Mouse (Mus musculus): Measurements from ENCODE around the gene Qk.

Qk gene

DNA sequence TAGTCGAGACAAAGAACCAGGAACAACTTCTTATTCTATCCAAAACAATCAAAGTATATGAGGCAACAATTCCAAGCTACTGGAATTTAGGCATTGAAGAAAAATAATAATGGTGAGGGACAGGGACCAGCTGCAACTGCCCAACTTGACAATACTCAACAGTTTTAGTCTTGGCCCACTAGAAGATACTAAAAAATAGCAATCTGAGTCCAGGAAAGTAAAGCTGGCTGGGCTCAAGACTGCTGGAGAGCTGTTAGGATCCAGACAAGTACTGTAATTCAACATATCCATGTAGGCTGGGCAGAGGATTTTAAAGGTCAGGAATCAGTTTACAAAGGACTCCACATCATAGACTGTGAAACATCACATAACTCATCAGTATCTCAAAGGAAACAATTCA lies 79.6 kb downstream of the Qk start:
- no peak for DNase-seq

DNA sequence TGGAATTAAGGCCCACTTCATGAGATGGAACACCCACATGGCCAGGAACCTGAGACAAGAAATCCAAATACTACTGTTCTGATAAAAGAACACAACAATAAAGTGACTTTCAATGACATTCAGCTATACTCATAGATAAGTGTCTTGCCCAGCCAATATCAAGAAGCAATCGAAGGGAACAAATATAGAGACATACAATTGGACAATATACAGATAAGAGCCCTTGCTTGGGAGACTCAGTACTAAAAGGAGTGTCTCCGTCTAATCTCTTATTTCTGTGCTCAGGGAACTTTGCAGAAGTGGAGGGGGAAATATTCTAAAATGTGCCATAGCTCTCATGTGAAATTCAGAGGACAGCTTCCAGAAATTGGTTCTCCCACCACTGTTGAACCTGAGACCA lies 83.1 kb downstream of the Qk start:
- no peak for DNase-seq

DNA sequence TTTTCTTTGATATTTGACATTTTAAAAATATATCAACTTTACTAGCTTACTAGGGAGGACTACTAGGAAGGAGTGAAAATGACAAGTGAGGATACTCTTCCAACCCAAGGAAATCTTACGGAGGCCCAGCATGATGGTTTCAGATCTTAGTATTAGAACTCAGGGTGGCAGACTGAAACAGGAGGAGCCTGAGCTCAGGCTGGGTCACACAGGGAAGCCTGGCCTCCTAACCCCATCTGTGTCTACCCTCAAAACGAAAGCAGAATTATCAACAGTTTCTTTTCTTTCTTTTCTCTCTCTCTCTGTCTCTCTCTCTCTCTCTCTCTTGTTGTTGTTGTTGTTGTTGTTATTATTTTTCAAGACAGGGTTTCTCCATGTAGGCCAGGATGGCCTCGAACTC lies 87.2 kb downstream of the Qk start:
- no peak for DNase-seq

DNA sequence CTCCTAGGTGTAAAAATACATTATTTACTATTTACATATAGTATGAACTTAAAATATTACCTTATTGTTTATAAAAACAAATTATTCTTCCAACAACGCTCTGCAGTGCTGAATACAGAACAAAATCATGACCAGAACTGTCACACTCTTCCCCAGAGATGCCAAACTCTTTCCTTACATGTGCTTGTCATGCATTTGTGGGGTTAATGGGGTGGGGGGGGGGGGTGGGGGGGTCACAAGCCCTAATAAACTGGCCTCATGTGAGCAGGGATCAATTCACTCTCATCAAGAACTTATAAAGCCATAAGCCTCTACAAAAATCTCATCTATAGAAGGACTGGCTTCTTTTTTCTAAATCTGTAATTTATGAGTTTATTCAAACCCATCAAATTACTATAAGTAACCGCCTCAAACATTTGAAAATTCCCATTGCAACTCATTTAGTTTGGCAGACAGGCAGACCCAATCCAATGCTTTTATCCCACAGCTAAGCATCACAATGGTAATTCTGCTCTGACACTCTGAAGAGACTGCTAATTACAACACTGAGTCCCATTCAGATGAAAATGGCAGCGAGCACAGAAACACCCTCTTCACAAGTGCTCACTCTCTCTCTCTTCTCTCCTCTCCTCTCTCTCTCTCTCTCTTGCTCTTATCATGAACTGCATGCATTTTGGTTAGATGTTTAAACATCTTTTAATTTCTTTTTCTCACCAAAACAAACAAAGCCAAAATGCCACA lies 91.7 kb downstream of the Qk start:
- DNase-seq: no peak

DNA sequence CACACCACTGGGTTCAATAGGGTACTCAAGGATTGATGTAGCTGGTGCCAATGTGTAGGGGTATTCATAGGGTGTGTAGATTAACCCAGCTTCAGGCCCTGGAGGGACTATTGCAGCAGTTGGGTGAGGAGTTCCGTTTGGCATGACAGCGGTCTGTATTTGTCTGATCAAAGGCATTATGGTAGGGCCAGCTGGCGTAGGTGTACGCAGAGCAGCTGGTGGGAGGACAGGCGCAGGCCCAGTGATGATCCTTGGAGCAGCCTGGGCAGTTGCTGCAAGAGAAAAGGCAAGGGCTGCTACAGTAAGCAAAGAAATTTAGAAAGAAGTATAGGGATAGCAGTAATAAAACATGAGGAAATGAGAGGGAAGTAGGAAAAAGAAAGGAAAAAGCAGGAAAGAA lies 103.5 kb downstream of the Qk start:
- DNase-seq: no peak

DNA sequence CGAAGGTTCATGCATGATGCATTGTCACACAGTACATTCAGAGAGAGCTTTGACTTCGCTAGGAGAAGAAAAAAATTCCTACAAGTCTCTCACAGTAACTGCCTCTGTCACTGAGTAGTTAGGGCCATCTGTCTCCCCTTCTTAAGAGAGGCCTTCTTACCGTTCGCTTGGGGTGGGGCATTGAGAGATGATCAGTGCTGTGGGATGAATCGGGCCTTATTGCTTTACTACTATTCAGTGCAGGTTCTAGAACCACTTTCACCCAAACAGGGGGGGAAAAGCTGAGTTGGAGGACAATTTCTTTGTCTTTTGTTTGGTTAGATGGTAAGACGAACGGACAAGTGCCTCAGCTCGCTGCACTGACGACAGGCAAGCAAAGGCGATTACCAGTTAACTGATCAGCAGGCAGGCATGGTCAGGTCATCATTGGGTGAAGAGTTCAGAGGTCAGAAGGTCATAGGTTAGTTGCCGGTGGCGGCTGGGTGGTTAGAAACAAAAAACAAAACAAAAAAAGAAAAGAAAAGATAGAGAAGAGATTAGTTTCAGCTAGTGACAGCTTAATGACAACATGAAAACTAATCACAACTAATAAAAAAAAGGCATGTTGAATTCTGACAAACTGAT lies 110.4 kb downstream of the Qk start:
- DNase-seq: no peak

DNA sequence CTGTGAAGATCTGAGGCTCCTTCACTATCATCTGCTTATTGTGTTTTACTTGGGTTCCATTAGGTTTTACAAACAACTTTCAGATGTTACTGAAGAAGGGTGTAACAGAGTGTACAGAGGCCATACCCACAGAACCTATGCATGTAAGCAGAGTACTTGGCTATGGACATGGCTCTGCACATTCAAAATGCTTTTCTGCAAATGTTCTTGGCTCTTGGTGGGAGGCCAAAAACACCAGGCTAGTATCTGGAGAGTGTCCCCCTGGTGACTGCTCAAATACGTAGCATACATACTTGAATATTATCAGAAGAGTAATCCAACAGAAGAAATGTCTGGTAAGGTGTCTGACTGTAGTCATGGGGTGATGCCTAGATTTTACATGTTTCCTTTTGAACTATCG lies 121.0 kb downstream of the Qk start:
- DNase-seq: no peak

DNA sequence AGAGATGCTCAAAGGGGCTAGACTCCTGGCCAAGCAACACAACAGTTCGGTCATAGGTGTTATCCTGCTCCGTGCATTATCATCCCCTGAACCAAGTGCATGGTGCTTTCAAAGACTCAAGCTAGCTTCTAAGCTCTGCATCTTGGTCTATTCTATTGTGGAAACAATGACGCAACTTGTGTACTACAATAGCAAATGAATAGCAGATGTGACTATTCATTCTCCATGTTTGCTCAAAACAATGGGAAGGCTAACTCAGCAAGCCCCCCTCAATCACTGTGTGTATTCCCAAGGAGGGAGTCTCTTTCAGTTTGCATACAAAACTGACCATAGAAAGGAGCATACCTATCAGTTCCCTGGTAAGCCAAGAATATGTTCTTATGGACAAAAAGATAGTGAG lies 121.4 kb downstream of the Qk start:
- no peak for DNase-seq

DNA sequence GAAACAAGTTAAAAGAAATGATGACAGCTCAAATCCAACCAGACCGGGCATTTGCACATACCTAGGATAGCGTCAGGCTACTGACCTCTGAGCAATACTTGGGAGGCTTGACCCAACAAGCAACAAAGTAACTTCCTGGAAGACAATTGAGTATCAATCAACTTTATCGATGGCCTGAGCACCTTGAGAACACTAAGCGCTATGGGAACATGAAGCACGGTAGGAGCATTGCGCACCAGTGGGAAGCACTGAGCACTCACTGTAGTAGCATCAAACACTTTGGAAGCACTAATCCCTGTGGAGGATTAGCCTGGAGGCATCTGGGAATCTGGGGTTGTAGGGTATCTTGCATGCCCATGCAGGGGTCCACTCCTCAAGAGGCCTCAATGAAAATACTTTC lies 124.0 kb downstream of the Qk start:
- DNase-seq: no peak

DNA sequence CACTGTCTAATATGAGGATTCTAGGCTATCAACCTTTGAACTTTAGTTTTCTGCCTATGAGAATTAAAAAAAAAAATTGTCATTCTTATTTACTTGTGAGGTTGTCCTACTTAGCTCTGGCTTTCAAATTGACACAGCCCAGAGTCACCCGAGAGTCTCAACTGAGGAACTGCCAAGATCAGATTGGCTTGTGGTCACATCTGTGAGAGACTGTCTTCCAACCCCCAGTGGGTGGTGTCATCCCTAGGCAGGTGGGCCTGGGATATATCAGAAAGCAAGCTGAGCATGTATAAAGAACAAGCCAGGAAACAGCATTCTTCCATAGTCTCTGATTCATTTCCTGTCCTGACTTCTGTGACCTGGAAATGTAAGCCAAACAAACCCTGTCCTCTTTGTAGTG lies 128.8 kb downstream of the Qk start:
- DNase-seq: no peak

DNA sequence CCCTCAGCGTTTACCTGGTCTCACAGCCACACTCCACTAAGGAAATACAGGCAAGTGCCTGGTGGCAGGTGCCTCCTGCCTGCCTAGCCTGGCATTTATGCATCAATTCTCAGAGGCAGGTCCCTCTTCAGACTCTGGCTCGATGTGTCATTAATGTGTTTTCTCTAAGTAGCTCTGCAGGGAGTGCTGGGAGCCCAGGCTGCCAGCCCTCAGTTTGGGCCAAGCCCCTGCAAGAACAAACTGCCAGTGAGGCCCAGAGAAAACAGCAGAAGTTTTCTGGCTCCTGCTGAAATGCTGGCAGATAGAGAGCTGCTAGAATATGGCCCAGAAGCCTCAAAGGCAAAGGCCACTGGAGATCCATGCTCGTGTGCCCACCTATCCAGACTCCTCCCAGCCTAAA lies 131.2 kb downstream of the Qk start:
- DNase-seq: no peak

DNA sequence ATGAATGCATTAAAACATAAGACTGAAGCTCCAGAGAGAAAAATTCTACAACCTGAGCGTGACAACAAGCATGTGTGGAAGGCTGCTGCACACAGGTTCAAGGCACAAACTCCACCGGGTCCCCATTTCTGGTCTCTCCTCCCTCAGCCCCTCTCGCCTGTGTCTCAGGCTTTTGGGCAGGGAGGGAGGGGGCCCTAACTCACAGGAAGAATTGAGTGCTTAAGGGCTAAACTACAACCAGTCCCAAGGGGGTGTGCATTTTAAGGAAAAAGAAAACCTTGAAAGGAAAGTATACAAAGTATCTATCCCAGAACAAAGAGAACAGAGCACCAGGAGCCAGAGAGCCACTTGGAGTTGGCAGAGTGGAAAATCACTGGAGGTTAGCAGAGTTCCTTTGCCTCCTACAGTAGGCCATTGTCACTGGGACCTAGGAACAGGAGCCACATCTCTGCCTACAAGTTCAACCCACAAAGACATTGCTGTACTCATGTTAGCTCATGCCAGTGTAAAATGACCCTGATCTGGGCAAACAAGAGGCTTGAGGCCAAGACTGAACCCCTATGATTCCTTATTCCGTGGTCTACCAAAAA lies 132.1 kb downstream of the Qk start:
- DNase-seq: no peak

DNA sequence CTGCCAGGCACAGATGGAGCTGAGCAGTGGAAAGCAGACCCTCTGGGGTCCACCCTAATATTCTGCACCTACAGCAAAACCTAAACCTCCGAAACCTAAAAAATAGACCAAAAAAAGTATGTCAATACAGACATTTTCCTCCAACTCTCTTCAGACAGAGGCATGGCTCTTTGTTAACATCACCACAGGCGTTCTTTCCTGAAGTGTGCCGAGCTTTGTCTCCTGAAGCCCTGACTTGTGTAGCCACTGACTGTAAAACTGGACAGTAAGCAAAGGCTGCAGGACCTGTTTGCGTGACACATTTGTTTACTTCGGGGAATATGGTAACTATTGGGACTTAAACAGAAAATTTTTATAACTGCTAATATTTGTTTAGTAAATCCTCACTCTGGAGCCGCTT lies 137.9 kb downstream of the Qk start:
- DNase-seq: no peak

DNA sequence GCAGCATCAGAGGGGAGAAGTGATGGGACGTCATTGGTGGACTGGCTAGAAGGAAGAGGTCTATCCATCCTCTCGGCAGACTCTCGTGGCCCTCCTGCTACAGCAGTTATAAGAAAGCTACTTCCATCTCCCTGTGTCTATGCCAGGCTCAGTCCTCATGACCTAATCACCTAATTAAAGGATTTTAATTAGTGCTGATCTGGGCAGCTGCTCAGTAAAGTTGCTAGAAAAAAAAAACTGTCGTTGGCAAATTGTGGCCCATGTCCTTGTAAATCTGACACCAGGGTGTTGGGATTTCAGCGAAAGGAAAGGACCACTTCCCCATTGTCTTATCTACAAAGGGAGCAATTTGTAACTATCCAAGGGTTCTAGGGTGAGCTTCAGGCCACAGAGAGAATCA lies 142.6 kb downstream of the Qk start:
- no peak for DNase-seq

DNA sequence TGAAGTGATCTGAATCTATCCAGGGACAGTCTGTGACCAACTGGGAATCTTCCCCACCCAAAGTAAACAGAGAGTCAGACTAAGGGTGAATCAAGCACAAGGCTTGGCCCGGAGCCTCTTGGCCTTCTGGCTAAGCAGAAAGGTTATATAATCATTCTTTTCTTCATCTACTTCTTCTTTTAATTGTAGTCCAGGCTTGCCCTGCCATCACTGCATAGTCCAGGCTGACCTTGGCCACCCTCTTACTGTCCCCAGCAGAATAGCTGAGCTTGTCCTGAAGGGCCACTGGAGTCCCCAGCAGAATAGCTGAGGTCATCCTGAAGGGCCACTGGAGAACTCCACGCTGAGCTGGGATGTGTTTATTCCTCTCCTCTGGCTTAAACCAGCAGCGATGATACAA lies 158.4 kb downstream of the Qk start:
- DNase-seq: no peak

DNA sequence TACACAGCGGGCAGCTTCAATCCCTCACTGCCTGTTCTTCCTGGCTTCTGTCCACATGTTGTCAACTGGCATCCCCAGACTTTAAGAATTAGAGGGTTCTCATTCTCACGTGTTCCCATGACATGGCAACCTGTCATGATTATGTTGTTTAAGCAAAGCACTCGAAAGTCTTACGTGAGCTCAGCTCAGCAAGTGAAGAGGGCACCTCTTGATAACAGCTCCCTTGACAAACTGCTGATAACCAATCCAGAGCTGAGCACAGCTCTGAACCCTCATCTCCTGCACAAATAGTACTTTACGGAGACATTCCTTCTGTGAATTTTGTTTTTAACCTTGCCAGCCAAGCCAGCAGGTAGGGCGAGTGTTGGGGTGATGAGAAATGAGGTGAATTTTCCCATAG lies 159.2 kb downstream of the Qk start:
- DNase-seq: no peak

DNA sequence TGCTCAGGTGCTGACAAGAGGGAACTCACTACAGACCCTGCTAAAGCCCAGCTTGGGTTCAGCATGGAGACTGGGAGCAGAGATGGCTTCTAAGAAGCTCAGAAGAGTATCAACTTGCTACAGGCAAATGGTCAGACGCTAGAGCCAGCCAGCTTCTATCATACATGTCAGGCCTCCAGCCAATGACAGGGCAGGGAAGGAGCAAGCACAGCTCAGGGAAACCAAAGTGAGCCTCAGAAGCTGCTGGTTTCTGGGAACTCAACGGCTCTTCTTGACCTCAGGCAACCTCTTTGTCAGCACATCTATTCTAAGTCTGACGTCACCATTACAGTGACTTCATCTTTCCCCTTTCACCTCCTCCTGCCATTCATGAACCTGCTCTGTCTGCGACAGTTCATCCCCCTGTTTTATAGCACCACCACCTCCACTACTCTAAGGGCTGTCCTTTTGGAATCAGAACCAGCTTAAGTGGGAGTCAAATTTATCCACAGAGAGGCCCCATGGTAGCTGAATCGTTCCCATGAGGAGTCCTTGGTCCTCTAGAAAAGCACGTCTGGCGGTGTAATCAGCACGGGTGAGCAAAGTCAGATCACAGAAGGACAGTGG lies 166.7 kb downstream of the Qk start:
- no peak for DNase-seq

Measured in thymus, postnatal 4 days (tissue).